Mouse (Mus musculus) testis, adult 2 months (tissue): ENCODE data around the gene Tmem185b. TPM values are rescaled to one million over a fixed set of nuclear protein-coding genes. Genes with fewer than 3 reads are reported as not detected.

Experiments used
- H3K27ac ChIP-seq: fragments of 200-500 bp; 2 replicates; pipeline ENCODE4 v1.5.1; 2012; ENCODE audit warnings: low read depth, low read length; ENCODE audit not compliant: control insufficient read depth, insufficient read depth
- H3K27me3 ChIP-seq: fragments of 200-500 bp; 2 replicates; pipeline ENCODE4 v1.6.1; 2012; ENCODE audit warnings: mild to moderate bottlenecking, low read length, moderate library complexity; ENCODE audit not compliant: control insufficient read depth, insufficient read depth
- H3K36me3 ChIP-seq: fragments of 200-500 bp; 2 replicates; pipeline ENCODE4 v1.6.1; 2012; ENCODE audit warnings: mild to moderate bottlenecking, low read length; ENCODE audit not compliant: control insufficient read depth, insufficient read depth
- H3K4me1 ChIP-seq: fragments of 200-500 bp; 2 replicates; pipeline ENCODE4 v1.6.1; 2012; ENCODE audit warnings: low read length; ENCODE audit not compliant: control insufficient read depth, insufficient read depth
- H3K4me3 ChIP-seq: fragments of 200-500 bp; 2 replicates; pipeline ENCODE4 v1.5.1; 2012; ENCODE audit warnings: low read depth, mild to moderate bottlenecking, low read length, moderate library complexity, mixed read lengths; ENCODE audit not compliant: control insufficient read depth
- CTCF ChIP-seq: fragments of 200-500 bp; IDR thresholded peaks from 2 replicates; pipeline ENCODE4 v1.5.1; 2012; ENCODE audit warnings: low read depth, mild to moderate bottlenecking, inconsistent platforms, low read length, moderate library complexity; ENCODE audit not compliant: control insufficient read depth, insufficient read depth, insufficient replicate concordance
- POLR2A ChIP-seq: fragments of 200-500 bp; IDR thresholded peaks from 2 replicates; pipeline ENCODE4 v1.6.1; 2012; ENCODE audit warnings: low read depth, mild to moderate bottlenecking, inconsistent platforms, low read length, moderate library complexity; ENCODE audit not compliant: control insufficient read depth
- polyA plus RNA-seq: library from polyadenylated mRNA; depleted of rRNA; stranded (reverse); fragments of >200 nt; gene quantifications from 2 replicates; pipeline ENCODE4 v1.2.3, GENCODE M21; 2012

Tmem185b gene
- polyA plus RNA-seq, 1 experiment, result 13.9 TPM

DNA sequence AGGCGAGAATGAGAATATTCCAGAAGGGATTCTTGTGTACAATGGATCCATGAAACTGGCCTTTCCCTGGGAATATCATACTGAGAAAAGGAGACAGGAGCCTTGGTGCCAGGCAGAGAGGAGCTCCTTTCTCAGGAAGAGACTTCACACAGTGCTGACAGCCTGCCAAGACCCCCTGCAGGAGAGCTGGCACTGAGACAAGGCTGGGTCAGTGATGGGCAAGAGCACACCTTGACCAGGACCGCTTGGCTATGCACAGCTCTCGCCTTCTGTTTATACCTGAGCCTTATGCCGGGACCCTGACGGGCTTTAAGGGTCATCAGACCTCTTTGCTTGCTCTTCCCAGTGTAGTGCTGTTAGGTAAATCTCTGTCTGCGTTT lies 30.6 kb upstream of the Tmem185b start:
- Histone ChIP-seq H3K36me3 (no peaks in the 10 kb centered on the region), H3K27me3 (no peaks in the 10 kb centered on the region), H3K4me1 (peaks cover 5% of the 10 kb centered on the region), H3K27ac (peak overlapping the region; percentile 48), H3K4me3 (no peak overlapping the region)
- TF ChIP-seq CTCF (no peak), POLR2A (no peak)

DNA sequence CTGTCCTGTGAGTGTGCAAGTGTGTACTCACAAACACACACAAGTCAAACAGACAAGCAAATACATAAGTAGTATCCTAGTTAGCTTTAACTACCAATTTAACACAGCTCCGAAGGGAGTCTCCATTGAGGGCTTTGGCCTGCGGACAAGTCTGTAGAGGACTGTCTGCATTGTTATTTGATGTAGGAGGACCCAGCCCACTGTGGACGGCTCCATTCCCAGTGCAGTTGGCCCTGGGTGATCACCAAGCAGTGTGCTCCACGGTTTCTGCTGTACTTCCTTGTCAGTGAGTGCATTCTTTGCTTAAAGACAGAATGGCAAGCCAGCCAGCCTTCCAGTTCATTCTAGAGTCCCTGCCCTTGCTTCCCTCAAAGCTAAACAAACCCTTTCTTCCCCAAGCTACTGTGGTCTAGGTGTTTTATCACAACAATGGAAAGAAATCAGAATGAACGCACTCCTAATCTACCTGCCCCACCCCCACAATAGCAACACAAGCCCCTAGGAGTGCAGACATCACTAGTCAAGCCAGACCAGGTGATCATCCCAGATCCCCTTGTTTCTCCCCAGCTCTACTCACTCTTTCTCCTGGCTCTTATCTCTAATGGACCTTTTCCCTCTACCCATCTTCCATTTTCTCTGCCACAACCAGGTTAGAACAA lies 28.5 kb upstream of the Tmem185b start:
- Histone ChIP-seq H3K27ac (no peak overlapping the region), H3K27me3 (no peaks in the 10 kb centered on the region), H3K4me3 (no peak overlapping the region), H3K4me1 (0 out of 2 replicates have a peak, but pooled peaks cover 2% of the 10 kb centered on the region), H3K36me3 (no peaks in the 10 kb centered on the region)
- TF ChIP-seq CTCF (no peak), POLR2A (no peak)

DNA sequence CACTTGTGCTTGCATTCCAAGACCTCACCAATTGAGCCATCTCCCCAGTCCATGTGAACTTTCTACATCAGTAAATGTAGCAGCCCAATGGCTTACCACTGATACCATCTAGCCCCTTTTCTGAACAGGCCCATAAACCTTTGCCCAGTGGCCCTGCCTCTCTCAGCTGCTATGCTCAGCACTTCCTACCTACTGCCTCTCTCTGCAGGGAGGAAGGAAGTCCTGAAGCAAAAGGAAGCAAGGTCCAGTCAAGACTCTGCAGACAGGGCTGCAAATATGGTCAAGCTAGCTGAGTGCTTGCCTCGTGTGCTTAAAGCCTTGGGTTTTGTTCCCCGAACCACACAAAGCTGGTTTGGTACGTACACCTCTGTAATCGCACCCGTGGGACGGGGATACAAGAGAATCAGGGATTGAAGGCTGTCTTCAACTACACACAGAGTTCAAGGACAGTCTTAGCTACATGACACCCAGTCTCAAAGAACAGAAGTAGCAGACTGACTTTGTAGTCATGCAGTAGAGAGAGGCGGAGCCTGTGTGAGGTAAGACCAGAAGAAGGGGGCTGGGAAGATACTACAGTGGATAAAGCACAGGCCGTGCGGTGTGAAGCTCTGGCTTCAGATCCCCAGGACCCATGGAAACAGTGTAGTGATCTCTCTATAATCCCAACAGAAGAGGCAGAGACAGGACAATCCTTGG lies 27.3 kb upstream of the Tmem185b start:
- Histone ChIP-seq H3K4me3 (no peak overlapping the region), H3K4me1 (0 out of 2 replicates have a peak, but pooled peaks cover 2% of the 10 kb centered on the region), H3K27ac (no peak overlapping the region; the same call in 1 of the 2 replicates), H3K36me3 (no peaks in the 10 kb centered on the region), H3K27me3 (no peaks in the 10 kb centered on the region)
- TF ChIP-seq POLR2A, result no peak
- no peak for TF ChIP-seq CTCF

DNA sequence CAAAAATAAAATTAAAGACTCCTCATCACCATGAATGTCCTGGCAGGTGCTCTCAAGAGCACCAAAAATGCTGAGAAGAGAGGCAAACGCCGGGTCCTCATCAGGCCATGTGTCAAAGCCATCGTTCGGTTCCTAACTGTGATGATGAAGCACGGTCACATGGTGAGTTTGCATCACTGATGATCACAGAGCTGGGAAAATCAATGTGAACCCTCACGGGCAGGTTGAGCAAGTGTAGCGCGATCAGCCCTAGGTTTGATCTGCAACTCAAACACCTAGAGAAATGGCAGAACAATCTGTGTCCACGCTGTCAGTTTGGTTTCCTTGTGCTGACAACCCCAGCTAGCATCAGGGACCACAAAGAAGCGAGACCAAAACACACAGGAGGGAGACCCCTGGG lies 26.5 kb upstream of the Tmem185b start:
- Histone ChIP-seq H3K4me3 (no peak overlapping the region), H3K27ac (no peak overlapping the region), H3K36me3 (no peaks in the 10 kb centered on the region), H3K4me1 (peaks cover 7% of the 10 kb centered on the region), H3K27me3 (no peaks in the 10 kb centered on the region)
- TF ChIP-seq CTCF (no peak), POLR2A (no peak)

DNA sequence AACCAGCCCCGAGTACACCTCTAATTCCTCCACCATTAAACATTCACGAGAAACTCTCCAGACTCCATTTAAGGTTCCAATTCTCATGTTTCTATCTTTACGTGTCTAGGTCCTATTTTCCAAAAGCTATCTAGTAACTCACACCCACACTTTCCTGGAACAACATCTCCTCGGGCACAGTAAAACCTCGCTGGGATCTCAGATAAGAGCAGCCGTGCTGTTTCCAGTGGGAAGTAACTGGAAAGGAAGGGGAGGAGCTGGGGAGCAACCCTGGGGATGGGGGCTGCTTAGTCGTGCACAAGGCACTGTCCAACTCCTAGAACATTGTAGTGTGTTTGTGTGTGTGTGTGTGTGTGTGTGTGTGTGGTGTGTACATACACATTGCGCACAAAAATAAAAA lies 24.1 kb upstream of the Tmem185b start:
- no peaks in the 10 kb centered on the region for H3K27me3 ChIP-seq
- TF ChIP-seq POLR2A (no peak), CTCF (no peak)
- no peak overlapping the region for H3K4me3 ChIP-seq
- no peak overlapping the region for H3K27ac ChIP-seq
- H3K4me1 ChIP-seq, result peaks cover 11% of the 10 kb centered on the region
- H3K36me3 ChIP-seq, result no peaks in the 10 kb centered on the region

DNA sequence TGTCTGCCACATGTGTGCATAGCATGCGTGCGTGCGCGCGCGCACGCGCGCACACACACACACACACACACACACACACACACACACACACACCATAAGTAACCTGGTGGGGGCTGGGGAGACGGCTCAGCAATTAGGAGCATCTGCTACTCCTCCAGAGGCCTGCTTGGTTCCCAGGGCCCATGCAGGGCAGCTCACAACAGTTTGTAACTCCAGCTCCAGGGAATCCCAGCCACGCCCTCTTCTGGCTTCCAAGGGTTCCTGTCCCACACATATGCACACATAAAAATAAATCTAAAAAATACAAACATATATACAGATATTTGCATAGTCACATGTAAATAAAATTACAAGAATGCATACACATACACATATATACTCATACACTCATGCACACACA lies 23.2 kb upstream of the Tmem185b start:
- no peak overlapping the region for H3K4me3 ChIP-seq
- no peaks in the 10 kb centered on the region for H3K36me3 ChIP-seq
- H3K27ac ChIP-seq, result no peak overlapping the region
- H3K27me3 ChIP-seq, result no peaks in the 10 kb centered on the region
- no peak for TF ChIP-seq CTCF
- no peak for TF ChIP-seq POLR2A
- peaks cover 11% of the 10 kb centered on the region for H3K4me1 ChIP-seq

DNA sequence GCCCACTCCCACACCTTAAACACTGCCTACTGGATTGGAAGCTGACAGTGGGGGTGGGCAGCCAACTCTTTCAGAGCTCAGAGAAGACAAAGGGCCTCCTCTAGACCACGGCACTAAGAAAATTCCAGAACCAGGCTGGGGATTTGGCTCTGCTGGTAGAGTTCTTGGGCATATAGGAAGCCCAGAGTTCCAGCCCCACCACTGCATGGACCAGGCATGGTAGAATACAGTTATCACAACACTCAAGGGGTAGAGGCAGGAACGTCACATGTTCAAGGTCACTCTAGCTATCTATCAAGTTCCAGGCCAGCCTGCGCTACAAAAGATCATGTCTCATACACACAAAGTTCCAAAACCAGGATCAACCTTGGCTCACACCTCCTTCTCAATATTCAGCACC lies 22.8 kb upstream of the Tmem185b start:
- Histone ChIP-seq H3K27ac (no peak overlapping the region), H3K4me3 (peak overlapping the region; percentile 90; the same call in 1 of the 2 replicates), H3K4me1 (peaks cover 11% of the 10 kb centered on the region), H3K36me3 (no peaks in the 10 kb centered on the region), H3K27me3 (no peaks in the 10 kb centered on the region)
- TF ChIP-seq POLR2A (no peak), CTCF (no peak)
